Mouse (Mus musculus): Measurements from ENCODE around the gene Atf5. TPM values are rescaled to one million over a fixed set of nuclear protein-coding genes. Genes with fewer than 3 reads are reported as not detected.

The Atf5 gene
- 1 to 10 TPM; 5.6 to 6.6 TPM for total RNA-seq (2023)

DNA sequence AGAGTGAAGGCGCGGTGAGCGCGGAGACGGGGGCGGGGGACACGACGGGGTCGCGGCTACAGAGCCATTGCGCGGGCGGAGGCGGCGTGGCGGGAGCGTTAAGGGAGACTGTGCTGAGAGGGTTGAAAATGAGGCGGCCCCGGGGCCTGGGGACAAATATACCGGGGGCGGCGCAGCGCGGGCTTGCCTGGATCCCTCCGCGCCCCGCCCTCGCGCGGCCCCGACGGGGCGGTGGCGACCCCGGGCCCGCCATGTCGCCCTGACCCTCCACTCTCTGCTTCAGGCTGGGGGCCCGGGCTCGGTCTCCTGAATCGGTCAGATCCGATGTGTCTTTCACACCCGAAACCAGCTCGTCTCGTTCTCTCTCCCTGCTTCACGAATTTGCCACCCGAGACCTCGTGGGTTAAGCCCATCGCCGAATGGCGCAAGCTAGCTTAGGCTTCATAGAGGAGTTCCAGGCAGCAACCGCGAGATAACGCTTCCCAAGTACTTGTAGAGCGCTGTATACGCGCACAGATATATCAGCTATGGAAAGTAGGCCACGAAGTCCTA lies at the start of gene Atf5:
Atf5 (minus strand) TSS at position 189 of the 552 bp plus-strand sequence.

DNA sequence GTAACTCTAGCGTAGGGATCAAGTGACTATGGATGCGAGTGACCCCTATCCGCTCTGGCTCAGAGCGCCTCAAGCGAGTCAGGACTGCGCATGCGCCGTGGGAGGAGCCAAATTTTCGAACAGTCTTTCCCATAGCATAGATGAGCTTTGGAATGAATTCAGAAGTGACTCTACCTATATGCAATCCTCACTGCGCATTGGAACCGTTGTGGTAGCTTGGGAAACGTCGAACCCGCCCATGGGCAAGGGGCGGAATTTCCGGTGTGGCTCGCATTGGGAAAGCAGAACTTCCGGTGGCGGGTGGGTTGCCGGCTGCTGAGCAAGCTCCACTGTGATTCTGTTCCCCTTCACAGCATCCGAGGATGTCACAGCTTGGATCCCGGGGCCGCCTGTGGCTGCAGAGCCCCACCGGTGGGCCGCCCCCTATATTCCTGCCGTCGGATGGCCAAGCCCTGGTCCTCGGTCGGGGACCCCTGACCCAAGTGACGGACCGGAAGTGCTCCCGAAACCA lies 40.6 kb upstream of the Atf5 start, which contains the start of gene Pnkp:
Pnkp (plus strand) TSS at position 98 of the 511 bp plus-strand sequence.

GRCm38 (mm10) chr7:44848561-44849415 lies 32.3 kb upstream of the Atf5 start, which contains the start of the genes Akt1s1 and Tbc1d17:
Gene Akt1s1 (plus strand): TSS chr7:44848991.
Gene Tbc1d17 (minus strand): TSS chr7:44849079.

DNA sequence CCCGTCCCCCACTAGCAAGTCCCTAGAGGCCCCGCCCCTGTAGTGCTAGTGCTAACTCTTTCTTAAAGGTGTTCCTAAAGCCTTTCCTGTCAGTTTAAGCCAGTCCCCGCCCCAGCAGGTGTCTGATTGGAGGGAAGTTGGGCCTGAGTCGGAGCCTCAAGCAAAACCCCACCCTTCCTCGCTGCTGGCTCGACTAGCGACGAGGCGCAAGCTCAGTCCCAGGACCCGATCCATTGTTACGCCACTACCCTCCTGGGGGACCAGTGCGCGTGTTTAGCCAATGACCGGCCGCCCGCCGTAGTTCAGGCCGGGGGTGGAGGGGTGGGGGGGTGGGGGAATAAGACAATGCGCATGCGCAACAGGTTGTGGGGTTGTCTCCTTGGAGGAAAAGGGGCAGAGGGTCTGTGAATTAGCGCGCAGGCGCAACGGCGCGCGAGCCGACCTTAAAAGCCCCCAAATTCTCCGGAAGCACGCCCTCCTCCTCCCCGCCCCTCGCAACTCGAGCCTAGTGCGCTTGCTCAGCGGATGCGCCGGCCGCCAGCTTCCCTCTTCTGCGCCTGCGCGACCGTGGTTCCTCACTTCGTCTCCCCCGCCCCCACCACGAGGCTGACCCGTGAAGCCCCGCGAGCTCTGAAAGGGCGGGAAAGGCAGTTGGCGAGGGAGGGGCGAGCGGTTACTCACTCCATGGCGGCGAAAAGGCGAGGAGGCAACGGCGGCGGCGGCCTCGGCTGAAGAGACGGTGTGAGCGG lies 563 bp downstream of the Atf5 start, which contains the start of the genes Nup62 and Il4i1:
Nup62 (plus strand) TSS at position 368 of the 749 bp plus-strand sequence.
Il4i1 (plus strand) TSS at position 667 of the 749 bp plus-strand sequence.

Other genes starting within 250 kb of the Atf5 start
- 100 to 1,000 TPM; 142 to 164 TPM for gene Napsa, start 244.3 kb downstream of the Atf5 start, total RNA-seq (2023)
- under 1 TPM; 0.64 to 0.75 TPM for gene Kcnc3, start 226.0 kb downstream of the Atf5 start, total RNA-seq (2023)
- not detected for gene Myh14, start 145.8 kb downstream of the Atf5 start, total RNA-seq (2023)
- not detected for gene Izumo2, start 107.9 kb downstream of the Atf5 start, total RNA-seq (2023)
- gene Vrk3, start 68.2 kb downstream of the Atf5 start, total RNA-seq (2023): 10 to 100 TPM; 49.7 to 52.8 TPM
- 1 to 10 TPM; 1.4 to 1.9 TPM for gene Zfp473, start 65.6 kb downstream of the Atf5 start, total RNA-seq (2023)
- gene Nup62, start 570 bp downstream of the Atf5 start, total RNA-seq (2023): 10 to 100 TPM; 44.3 to 53.6 TPM
- 1 to 10 TPM; 1.5 to 1.7 TPM for gene Il4i1, start 271 bp downstream of the Atf5 start, total RNA-seq (2023)
- gene Akt1s1, start 32.3 kb upstream of the Atf5 start, total RNA-seq (2023): 10 to 100 TPM; 13.9 to 17.4 TPM
- gene Tbc1d17, start 32.4 kb upstream of the Atf5 start, total RNA-seq (2023): 10 to 100 TPM; 33.5 to 33.6 TPM
- 100 to 1,000 TPM; 379 to 392 TPM for gene Pnkp, start 40.5 kb upstream of the Atf5 start, total RNA-seq (2023)
- gene Ptov1, start 53.1 kb upstream of the Atf5 start, total RNA-seq (2023): 10 to 100 TPM; 33.3 to 35.2 TPM
- gene Med25, start 76.1 kb upstream of the Atf5 start, total RNA-seq (2023): 10 to 100 TPM; 36.7 to 44.1 TPM
- gene Fuz, start 79.4 kb upstream of the Atf5 start, total RNA-seq (2023): 1 to 10 TPM; 5.7 to 7.4 TPM
- gene Ap2a1, start 112.8 kb upstream of the Atf5 start, total RNA-seq (2023): 10 to 100 TPM; 70.1 to 74.6 TPM
- not detected for gene Tsks, start 126.5 kb upstream of the Atf5 start, total RNA-seq (2023)
- gene Cpt1c, start 158.2 kb upstream of the Atf5 start, total RNA-seq (2023): under 1 TPM; 0.53 to 0.85 TPM
- 10 to 100 TPM; 74.9 to 80.6 TPM for gene Prmt1, start 169.9 kb upstream of the Atf5 start, total RNA-seq (2023)
- gene Irf3, start 181.0 kb upstream of the Atf5 start, total RNA-seq (2023): 10 to 100 TPM; 63.0 to 71.9 TPM
- 10 to 100 TPM in 1 of 2 experiments, 1 to 10 TPM in 1; 8.8 to 18.8 TPM for gene Bcl2l12, start 182.1 kb upstream of the Atf5 start, total RNA-seq (2023)
- 10 to 100 TPM; 61.1 to 62.1 TPM for gene Scaf1, start 199.7 kb upstream of the Atf5 start, total RNA-seq (2023)
- 10 to 100 TPM; 14.9 to 17.0 TPM for gene Rras, start 201.3 kb upstream of the Atf5 start, total RNA-seq (2023)
- gene Prr12, start 236.2 kb upstream of the Atf5 start, total RNA-seq (2023): 10 to 100 TPM; 22.3 to 25.8 TPM
- 10 to 100 TPM; 29.1 to 38.1 TPM for gene Nosip, start 245.8 kb upstream of the Atf5 start, total RNA-seq (2023)
- gene Prrg2, start 246.0 kb upstream of the Atf5 start, total RNA-seq (2023): 10 to 100 TPM; 17.4 to 19.6 TPM